ENCODE assay signal across 15 mouse cellular contexts in genomic region chr9:121185796-121186195, GRCm38 (mm10).
DNase-seq lines count a peak whose midpoint lies in the region; ATAC-seq and TF ChIP-seq lines count a peak whose summit lies in the region.
"Had no signal": no experiment of that assay in that cellular context is flagged by ENCODE, and none has a peak within 500 bp of the region (broad histone marks: within the 10 kb centered on the region; RNA-seq: fewer than 3 reads in every experiment).

No protein-coding gene starts in this region.

- peak; percentile 69 for DNase-seq in heart, embryonic 10.5 days (ENCODE audit: low spot score)
- DNase-seq in heart, adult 18-20 months: no peak
- peak; percentile 12 for DNase-seq in MN1 (ENCODE audit: low spot score)
- DNase-seq in cerebellum, adult 2 months: peak; percentile 64 to 73
- no peak for DNase-seq in spleen, postnatal 14 days (ENCODE audit: low spot score in 2 of 2)
- DNase-seq in hindbrain, embryonic 10.5 days (ENCODE audit: low spot score): no peak
- DNase-seq: lung, adult 18-20 months; right cerebral cortex, adult 18-20 months had no signal

- TF ChIP-seq POLR2A in cerebellum, adult 2 months (IDR thresholded peaks at IDR 0.05; ENCODE audit: borderline replicate concordance, insufficient read depth, low read length): no peak

- no peak overlapping the region for H3K4me3 ChIP-seq in heart, embryonic 10.5 days
- no peak overlapping the region for H3K4me3 ChIP-seq in cerebellum, adult 2 months (replicated peaks; ENCODE audit: insufficient read depth, low read depth, low read length)
- no peak overlapping the region for H3K4me3 ChIP-seq in kidney, embryonic 14.5 days (ENCODE audit: low read length)
- no peak overlapping the region for H3K4me3 ChIP-seq in hindbrain, embryonic 10.5 days
- H3K4me3 ChIP-seq: embryonic facial prominence, embryonic 15.5 days; heart, embryonic 12.5 days had no signal

- TF ChIP-seq CTCF in cerebellum, adult 2 months (IDR thresholded peaks at IDR 0.05; ENCODE audit: borderline replicate concordance, insufficient read depth, low read depth, low read length): no peak

- no peak overlapping the region for H3K9ac ChIP-seq in kidney, embryonic 14.5 days (ENCODE audit: low read depth, low read length)
- H3K9ac ChIP-seq: embryonic facial prominence, embryonic 15.5 days; heart, embryonic 12.5 days had no signal

- H3K27ac ChIP-seq in heart, embryonic 10.5 days: no peak overlapping the region
- no peak overlapping the region for H3K27ac ChIP-seq in cerebellum, adult 2 months (ENCODE audit: insufficient read depth, low read length)
- no peak overlapping the region for H3K27ac ChIP-seq in kidney, embryonic 14.5 days (ENCODE audit: low read depth, low read length)
- no peak overlapping the region for H3K27ac ChIP-seq in hindbrain, embryonic 10.5 days
- H3K27ac ChIP-seq: embryonic facial prominence, embryonic 15.5 days had no signal

- no peak overlapping the region for H3K4me2 ChIP-seq in kidney, embryonic 14.5 days (replicated peaks; ENCODE audit: low read depth, low read length)
- H3K4me2 ChIP-seq: embryonic facial prominence, embryonic 15.5 days; heart, embryonic 12.5 days had no signal

- H3K36me3 ChIP-seq in heart, embryonic 10.5 days: no peaks in the 10 kb centered on the region
- no peaks in the 10 kb centered on the region for H3K36me3 ChIP-seq in kidney, embryonic 14.5 days (ENCODE audit: control insufficient read depth, insufficient read depth, low read length)
- peaks cover 18% of the 10 kb centered on the region for H3K36me3 ChIP-seq in hindbrain, embryonic 10.5 days
- H3K36me3 ChIP-seq: embryonic facial prominence, embryonic 15.5 days; G1E; heart, embryonic 12.5 days had no signal

- H3K9me3 ChIP-seq in heart, embryonic 10.5 days: no peaks in the 10 kb centered on the region
- no peaks in the 10 kb centered on the region for H3K9me3 ChIP-seq in kidney, embryonic 14.5 days (ENCODE audit: control insufficient read depth, low read length)
- H3K9me3 ChIP-seq in hindbrain, embryonic 10.5 days: no peaks in the 10 kb centered on the region
- H3K9me3 ChIP-seq: embryonic facial prominence, embryonic 15.5 days; G1E; heart, embryonic 12.5 days had no signal

- WGBS in heart, embryonic 10.5 days: 42% methylated on average over 6 of the region's 6 CpGs
- 30% methylated on average over 6 of the region's 6 CpGs for WGBS in cerebellum, adult 2 months
- WGBS in kidney, embryonic 14.5 days: 45% methylated on average over 6 of the region's 6 CpGs
- WGBS in hindbrain, embryonic 10.5 days: 72% methylated on average over 6 of the region's 6 CpGs

- 0 out of 2 replicates have a peak, but pooled peaks have one; percentile 43 for ATAC-seq in kidney, embryonic 14.5 days (ENCODE audit: low FRiP score, low TSS enrichment)
- ATAC-seq in inflammation-experienced regulatory T-cells, adult 6 months: no peak
- ATAC-seq: forebrain, embryonic 14.5 days; intestine, embryonic 16.5 days had no signal

- H3K27me3 ChIP-seq in heart, embryonic 10.5 days (ENCODE audit: insufficient read depth, poor library complexity, severe bottlenecking): no peaks in the 10 kb centered on the region
- no peaks in the 10 kb centered on the region for H3K27me3 ChIP-seq in cerebellum, adult 2 months (ENCODE audit: control insufficient read depth, insufficient read depth, low read length)
- H3K27me3 ChIP-seq in kidney, embryonic 14.5 days (ENCODE audit: control insufficient read depth, insufficient read depth, low read length): no peaks in the 10 kb centered on the region
- no peaks in the 10 kb centered on the region for H3K27me3 ChIP-seq in hindbrain, embryonic 10.5 days (ENCODE audit: insufficient read depth, poor library complexity, severe bottlenecking)
- H3K27me3 ChIP-seq: embryonic facial prominence, embryonic 15.5 days; heart, embryonic 12.5 days had no signal

- peaks cover 4% of the 10 kb centered on the region; the same call in 1 of the 2 replicates for H3K4me1 ChIP-seq in heart, embryonic 10.5 days
- no peaks in the 10 kb centered on the region for H3K4me1 ChIP-seq in cerebellum, adult 2 months (ENCODE audit: control insufficient read depth, insufficient read depth, low read length)
- H3K4me1 ChIP-seq in kidney, embryonic 14.5 days (ENCODE audit: control insufficient read depth, insufficient read depth, low read length): no peaks in the 10 kb centered on the region
- H3K4me1 ChIP-seq in hindbrain, embryonic 10.5 days (replicated peaks): no peaks in the 10 kb centered on the region
- H3K4me1 ChIP-seq: embryonic facial prominence, embryonic 15.5 days had no signal

Comparison
In these comparisons a context has a peak if more than half of its experiments do, and no peak if none do; other contexts are left out.
1. DNase-seq: peak in heart, embryonic 10.5 days (single experiment), MN1 (single experiment) and cerebellum, adult 2 months (2 of 2); none in heart, adult 18-20 months (0 of 2), spleen, postnatal 14 days (0 of 2) and hindbrain, embryonic 10.5 days (single experiment).